Mouse (Mus musculus) adipose tissue, adult 10 weeks (tissue): Measurements from ENCODE around the gene Cacnb3. TPM values are rescaled to one million over a fixed set of nuclear protein-coding genes. Genes with fewer than 3 reads are reported as not detected.

Experiments used
- polyA plus RNA-seq: library from polyadenylated mRNA; stranded (reverse); fragments of 350-450 nt; fragmentation: Illumina TruSeq; extraction: RNeasy Lipid Tissue Mini Kit (QIAGEN cat#74804); gene quantifications from one replicate; pipeline ENCODE4 v1.2.3, GENCODE M21; 2014; ENCODE audit warnings: low read depth, low replicate concordance

Cacnb3 gene
- 7.3 TPM for polyA plus RNA-seq

DNA sequence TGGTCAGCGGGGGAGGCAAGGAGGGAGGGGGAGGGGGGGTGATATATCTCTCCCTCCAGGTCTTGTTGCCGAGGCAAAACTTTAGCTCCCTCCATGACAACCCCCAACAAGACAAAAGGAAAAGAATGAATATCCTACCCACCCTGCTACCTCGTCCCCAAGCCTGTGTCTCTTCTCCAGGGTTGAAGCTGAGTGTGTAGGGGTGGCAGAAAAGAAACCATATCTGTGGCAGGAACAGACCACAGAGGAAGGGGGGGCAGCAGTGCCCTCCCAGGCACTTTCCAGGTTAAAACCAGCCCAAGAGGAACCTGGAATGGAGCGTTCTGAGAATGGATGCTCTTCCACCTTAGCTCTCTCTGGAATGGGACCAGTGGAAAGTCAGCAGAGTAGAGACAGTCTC, at the start of gene Cacnb3:
TSS of gene Cacnb3 (plus strand) at position 301 of the 400 bp plus-strand sequence.

GRCm38 (mm10) chr15:98609331-98610130, 21.1 kb upstream of the Cacnb3 start, which contains the start of gene Adcy6:
Gene Adcy6 (minus strand): TSS chr15:98610076.

DNA sequence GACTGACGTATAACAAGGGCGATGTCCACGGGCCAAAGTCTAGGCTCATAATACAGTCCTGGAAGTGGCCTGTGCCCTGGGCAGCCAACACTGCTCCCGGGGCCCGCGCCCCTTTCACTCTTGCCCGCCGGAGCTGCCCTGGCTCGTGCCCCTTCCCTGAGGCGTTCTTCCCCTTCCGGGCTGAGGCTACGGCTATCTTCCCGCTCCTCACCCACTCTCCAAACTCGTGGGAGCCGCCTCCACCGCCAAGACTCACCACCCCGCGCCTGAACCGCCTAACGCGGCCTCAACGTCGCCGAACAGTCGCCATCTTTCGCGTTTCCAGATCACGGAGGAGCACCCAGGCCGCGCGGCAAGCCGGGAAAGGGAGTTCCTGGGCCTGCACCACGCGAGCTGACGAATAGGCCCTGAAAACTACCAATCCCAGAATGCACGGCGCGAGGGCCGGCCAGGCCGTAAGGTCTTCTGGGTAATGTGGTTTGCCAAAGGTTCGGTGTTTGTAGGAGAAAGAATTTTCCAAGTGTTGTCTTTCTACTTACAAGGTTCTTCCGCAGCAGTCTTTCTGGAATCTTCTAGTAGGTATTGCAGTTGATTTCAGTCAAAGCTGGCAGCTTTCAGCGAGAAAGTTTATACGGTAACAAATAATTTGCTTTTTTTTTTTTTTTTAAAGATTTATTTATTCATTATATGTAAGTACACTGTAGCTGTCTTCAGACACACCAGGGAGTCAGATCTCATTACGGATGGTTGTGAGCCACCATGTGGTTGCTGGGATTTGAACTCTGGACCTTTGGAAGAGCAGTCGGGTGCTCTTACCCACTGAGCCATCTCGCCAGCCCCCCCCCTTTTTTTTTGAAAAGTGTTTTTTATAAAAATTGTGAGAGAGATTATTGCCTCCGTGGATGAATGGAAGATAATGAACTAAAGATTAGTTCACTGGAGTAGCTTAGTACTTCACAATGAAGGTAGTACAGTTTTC, 32.2 kb downstream of the Cacnb3 start, which contains the start of gene Ddx23:
TSS of gene Ddx23 (minus strand) at position 328 of the 979 bp plus-strand sequence.

DNA sequence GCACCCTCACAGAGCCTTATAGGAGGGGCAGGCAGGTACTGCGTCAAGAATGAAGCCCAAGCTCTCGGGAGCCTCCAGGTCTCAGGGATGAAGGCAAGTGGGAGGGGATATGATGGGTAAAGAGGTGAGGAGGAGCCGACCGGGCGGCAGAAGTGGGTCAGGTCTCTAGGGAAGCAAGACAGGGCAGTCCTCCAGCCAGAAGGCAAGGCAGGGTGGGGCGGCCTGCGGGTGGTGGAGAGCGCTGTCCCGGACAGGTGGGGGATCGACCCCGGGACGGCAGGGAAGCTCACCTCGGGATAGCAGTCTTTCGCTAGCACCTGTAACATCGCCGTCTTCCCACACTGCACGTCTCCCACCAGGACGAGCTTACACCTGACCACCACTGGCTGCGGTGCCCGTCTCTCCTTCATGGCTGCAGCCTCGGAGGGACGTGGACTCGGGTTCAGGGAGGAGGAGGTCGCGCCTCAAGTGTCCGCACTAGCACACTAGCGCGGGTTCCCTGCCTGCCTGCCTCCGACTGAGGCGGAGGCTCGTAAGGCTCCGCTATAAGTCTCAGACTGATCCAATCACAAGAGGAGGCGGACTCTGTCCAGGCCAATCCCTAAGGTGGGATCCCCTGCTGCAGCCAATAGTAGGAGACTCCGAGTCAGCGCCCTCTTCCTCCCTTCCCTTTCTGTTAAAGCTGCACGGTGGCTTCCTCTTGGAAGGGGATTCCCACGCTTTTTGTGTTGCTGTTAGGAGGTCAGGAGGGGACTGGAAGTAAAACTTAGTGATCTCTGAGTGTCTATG, 46.5 kb downstream of the Cacnb3 start, which contains the start of gene Rnd1:
TSS of gene Rnd1 (minus strand) at position 522 of the 789 bp plus-strand sequence.

Other genes starting within 250 kb of the Cacnb3 start
- gene Olfr283, start 249.9 kb upstream of the Cacnb3 start, polyA plus RNA-seq: not detected
- gene Olfr282, start 199.6 kb upstream of the Cacnb3 start, polyA plus RNA-seq: not detected
- not detected for gene Olfr281, start 178.3 kb upstream of the Cacnb3 start, polyA plus RNA-seq
- not detected for gene OR5BS1P, start 160.9 kb upstream of the Cacnb3 start, polyA plus RNA-seq
- gene Lalba, start 148.1 kb upstream of the Cacnb3 start, polyA plus RNA-seq: not detected
- gene Olfr279, start 138.4 kb upstream of the Cacnb3 start, polyA plus RNA-seq: not detected
- gene Kansl2, start 96.6 kb upstream of the Cacnb3 start, polyA plus RNA-seq: 45.0 TPM
- gene Ccnt1, start 59.9 kb upstream of the Cacnb3 start, polyA plus RNA-seq: 22.9 TPM
- 1.9 TPM for gene 4930415O20Rik, start 59.8 kb upstream of the Cacnb3 start, polyA plus RNA-seq
- 87.3 TPM for gene Adcy6, start 20.8 kb upstream of the Cacnb3 start, polyA plus RNA-seq
- 45.2 TPM for gene Ddx23, start 32.1 kb downstream of the Cacnb3 start, polyA plus RNA-seq
- 1.3 TPM for gene Rnd1, start 46.6 kb downstream of the Cacnb3 start, polyA plus RNA-seq
- 5.6 TPM for gene Ccdc65, start 77.4 kb downstream of the Cacnb3 start, polyA plus RNA-seq
- gene Fkbp11, start 97.4 kb downstream of the Cacnb3 start, polyA plus RNA-seq: 41.6 TPM
- 114 TPM for gene Arf3, start 132.4 kb downstream of the Cacnb3 start, polyA plus RNA-seq
- gene Wnt10b, start 147.3 kb downstream of the Cacnb3 start, polyA plus RNA-seq: 2.8 TPM
- not detected for gene Wnt1, start 159.0 kb downstream of the Cacnb3 start, polyA plus RNA-seq
- gene Ddn, start 178.7 kb downstream of the Cacnb3 start, polyA plus RNA-seq: not detected
- gene Prkag1, start 200.7 kb downstream of the Cacnb3 start, polyA plus RNA-seq: 73.1 TPM
- 33.8 TPM for gene Kmt2d, start 240.4 kb downstream of the Cacnb3 start, polyA plus RNA-seq